Mouse (Mus musculus) CH12.LX (cell line): ENCODE measurements at regions not wholly inside any gene's neighbourhood (a gene's known extent, or its start where the extent isn't known, plus 50 kb on each side); places are given as distances from the start of the nearest gene placed in this dataset.

ENCODE experiments used
- DNase-seq: peaks from one replicate; pipeline ENCODE4 v3.0.0-alpha.2; 2013; ENCODE audit errors: extremely low read depth
- H3K27ac ChIP-seq: 2 replicates; pipeline ENCODE4 v1.5.1; 2012; ENCODE audit warnings: low read depth, mild to moderate bottlenecking, control low read depth, moderate library complexity; ENCODE audit not compliant: insufficient read depth
- H3K27me3 ChIP-seq: replicated peaks from 2 replicates; pipeline ENCODE3; 2012; ENCODE audit warnings: inconsistent platforms
- H3K36me3 ChIP-seq, 2 experiments: replicated peaks in 1 of 2; 2 replicates each; pipeline versions ENCODE3 to v1.6.1; 2012; ENCODE audit warnings: inconsistent platforms in 1 of 2, low read length in 1 of 2, mild to moderate bottlenecking in 1 of 2, mixed read lengths in 1 of 2, moderate library complexity in 1 of 2; ENCODE audit not compliant: control insufficient read depth in 1 of 2, insufficient read depth in 1 of 2
- H3K4me1 ChIP-seq, 2 experiments: 2 replicates each; pipeline ENCODE4 v1.6.1; 2012; ENCODE audit warnings: inconsistent platforms in 1 of 2, moderate library complexity in 1 of 2; ENCODE audit not compliant: insufficient read depth in 2 of 2, control insufficient read depth in 1 of 2
- H3K4me2 ChIP-seq: 2 replicates; pipeline ENCODE4 v1.6.1; 2012; ENCODE audit warnings: low read depth, mild to moderate bottlenecking, control low read depth; ENCODE audit not compliant: poor library complexity, insufficient read depth, severe bottlenecking
- H3K4me3 ChIP-seq, 3 experiments: fragments of 150-350 bp in 1 of 3; sonication (generic) in 1 of 3; replicated peaks in 1 of 3; 2 replicates each; pipeline versions ENCODE3 to v1.5.1; 2011 to 2012; ENCODE audit warnings: low read depth in 2 of 3, low read length in 2 of 3, mild to moderate bottlenecking in 2 of 3, moderate library complexity in 2 of 3, control low read depth in 1 of 3, improper control_type of control experiment in 1 of 3, inconsistent platforms in 1 of 3, mixed read lengths in 1 of 3; ENCODE audit not compliant: poor library complexity in 1 of 3
- H3K79me2 ChIP-seq: replicated peaks from 2 replicates; pipeline ENCODE4 v1.6.1; 2012; ENCODE audit warnings: mild to moderate bottlenecking, moderate library complexity; ENCODE audit not compliant: control insufficient read depth, poor library complexity, insufficient read depth, severe bottlenecking; ENCODE audit errors: extremely low read depth
- H3K9ac ChIP-seq: 2 replicates; pipeline ENCODE4 v1.6.1; 2012; ENCODE audit warnings: low read depth, mild to moderate bottlenecking, control low read depth, moderate library complexity; ENCODE audit not compliant: insufficient read depth
- H3K9me3 ChIP-seq: replicated peaks from 2 replicates; pipeline ENCODE3; 2012; ENCODE audit warnings: low read length, inconsistent platforms, mixed read lengths
- BHLHE40 ChIP-seq: IDR thresholded peaks from 2 replicates; pipeline ENCODE4 v1.6.1; 2011; ENCODE audit warnings: mild to moderate bottlenecking, low read depth, low read length, improper control_type of control experiment
- CHD1 ChIP-seq: IDR thresholded peaks from 2 replicates; pipeline ENCODE4 v1.6.1; 2012; ENCODE audit warnings: low read depth, low read length, improper control_type of control experiment, inconsistent platforms
- ETS1 ChIP-seq: conservative IDR thresholded peaks from 2 replicates; pipeline ENCODE4 v1.6.1; 2012; ENCODE audit warnings: low read depth, mild to moderate bottlenecking, inconsistent platforms, low read length, improper control_type of control experiment, moderate library complexity
- IRF4 ChIP-seq: IDR thresholded peaks from 2 replicates; pipeline ENCODE4 v1.6.1; 2014; ENCODE audit warnings: low read depth, mild to moderate bottlenecking, inconsistent platforms, low read length, improper control_type of control experiment
- JUND ChIP-seq: conservative IDR thresholded peaks from 2 replicates; pipeline ENCODE4 v1.6.1; 2011; ENCODE audit warnings: low read depth, low read length, improper control_type of control experiment
- KAT2A ChIP-seq: IDR thresholded peaks from 2 replicates; pipeline ENCODE4 v1.6.1; 2012; ENCODE audit warnings: low read length, improper control_type of control experiment, inconsistent platforms; ENCODE audit not compliant: insufficient replicate concordance
- MAFK ChIP-seq: IDR thresholded peaks from 2 replicates; pipeline ENCODE4 v1.6.1; 2011; ENCODE audit warnings: low read length, improper control_type of control experiment; ENCODE audit not compliant: insufficient replicate concordance
- MAX ChIP-seq: IDR thresholded peaks from 2 replicates; pipeline ENCODE4 v1.6.1; 2011; ENCODE audit warnings: low read length, improper control_type of control experiment
- MAZ ChIP-seq: IDR thresholded peaks from 2 replicates; pipeline ENCODE4 v1.6.1; 2012; ENCODE audit warnings: low read depth, mild to moderate bottlenecking, inconsistent platforms, low read length, improper control_type of control experiment, moderate library complexity
- MEF2A ChIP-seq: IDR thresholded peaks from 2 replicates; pipeline ENCODE4 v1.6.1; 2014; ENCODE audit warnings: low read depth, mild to moderate bottlenecking, inconsistent platforms, low read length, improper control_type of control experiment, borderline replicate concordance
- MXI1 ChIP-seq: IDR thresholded peaks from 2 replicates; pipeline ENCODE4 v1.6.1; 2011; ENCODE audit warnings: mild to moderate bottlenecking, low read depth, low read length, improper control_type of control experiment
- NELFE ChIP-seq: IDR thresholded peaks from 2 replicates; pipeline ENCODE4 v1.6.1; 2011; ENCODE audit warnings: low read depth, low read length, improper control_type of control experiment
- NRF1 ChIP-seq: IDR thresholded peaks from 2 replicates; pipeline ENCODE4 v1.6.1; 2014; ENCODE audit warnings: low read depth, mild to moderate bottlenecking, inconsistent platforms, low read length, improper control_type of control experiment, moderate library complexity
- PAX5 ChIP-seq: IDR thresholded peaks from 2 replicates; pipeline ENCODE4 v1.6.1; 2012; ENCODE audit warnings: low read length, inconsistent platforms, mixed read lengths
- POLR2A ChIP-seq: IDR thresholded peaks from 2 replicates; pipeline ENCODE4 v1.6.1; 2011; ENCODE audit warnings: low read depth, mild to moderate bottlenecking, improper control_type of control experiment, low read length
- RCOR1 ChIP-seq: conservative IDR thresholded peaks from 2 replicates; pipeline ENCODE4 v1.6.1; 2012; ENCODE audit warnings: low read depth, mild to moderate bottlenecking, inconsistent platforms, low read length, improper control_type of control experiment
- SMC3 ChIP-seq: IDR thresholded peaks from 2 replicates; pipeline ENCODE4 v1.6.1; 2011; ENCODE audit warnings: low read depth, low read length, improper control_type of control experiment
- USF1 ChIP-seq: IDR thresholded peaks from 2 replicates; pipeline ENCODE4 v1.6.1; 2014; ENCODE audit warnings: low read depth, mild to moderate bottlenecking, inconsistent platforms, low read length, improper control_type of control experiment
- USF2 ChIP-seq: conservative IDR thresholded peaks from 2 replicates; pipeline ENCODE4 v1.6.1; 2011; ENCODE audit warnings: low read depth, low read length, improper control_type of control experiment
- ZKSCAN1 ChIP-seq: IDR thresholded peaks from 2 replicates; pipeline ENCODE4 v1.6.1; 2012; ENCODE audit warnings: low read depth, inconsistent platforms, low read length, improper control_type of control experiment, borderline replicate concordance
- ZMIZ1 ChIP-seq: IDR thresholded peaks from 2 replicates; pipeline ENCODE4 v1.6.1; 2012; ENCODE audit warnings: low read depth, mild to moderate bottlenecking, inconsistent platforms, low read length, improper control_type of control experiment
- dilution Hi-C: fragments of 300-500 bp; cut with MboI; formaldehyde crosslinking; loops from 2 replicates; pipeline ENCODE4 v1.14.3; 2020; ENCODE audit warnings: low sequenced_read_pairs; ENCODE audit not compliant: extremely low pct_unique_long_range_greater_than_20kb, extremely low pct_ligation_motif_present
- in situ Hi-C: fragments of 300-500 bp; cut with MboI; formaldehyde crosslinking; loops from 3 replicates; pipeline ENCODE4 v1.14.3; 2019; ENCODE audit warnings: low sequenced_read_pairs, low pct_ligation_motif_present, low pct_unique_long_range_greater_than_20kb, mixed read lengths

GRCm38 (mm10) chr1:121252056-121252455 is 80.3 kb downstream of the Insig2 start:
- Histone ChIP-seq H3K36me3 (no peaks in the 10 kb centered on the region), H3K9me3 (no peaks in the 10 kb centered on the region), H3K4me2 (no peak overlapping the region), H3K9ac (no peak overlapping the region), H3K27ac (no peak overlapping the region), H3K27me3 (no peaks in the 10 kb centered on the region), H3K79me2 (no peaks in the 10 kb centered on the region), H3K4me1 (peaks cover 0 to 10% of the 10 kb centered on the region in 2 experiments; a peak in 2 of 4 replicates), H3K4me3 (no peak overlapping the region)
- dilution Hi-C loops, result no loop called here
- TF ChIP-seq MAFK, result no peak
- TF ChIP-seq NELFE, result no peak
- TF ChIP-seq PAX5, result no peak
- TF ChIP-seq CHD1, result no peak
- in situ Hi-C loops, result loop anchor here (10.0 kb wide), 1 partner anchor 143 kb away; no protein-coding TSS in a partner anchor
- DNase-seq, result no peak

- TF ChIP-seq USF1 (no peak), KAT2A (no peak), MAZ (no peak), BHLHE40 (no peak), ZKSCAN1 (no peak), CHD1 (no peak), MXI1 (no peak), NRF1 (no peak), USF2 (no peak), JUND (no peak), ETS1 (no peak), MAX (no peak), POLR2A (no peak), RCOR1 (no peak), MEF2A (no peak), ZMIZ1 (no peak), IRF4 (no peak), SMC3 (no peak)
- no peak overlapping the region for H3K4me2 ChIP-seq
- no peaks in the 10 kb centered on the region for H3K79me2 ChIP-seq
- no peaks in the 10 kb centered on the region for H3K27me3 ChIP-seq
- H3K9ac ChIP-seq, result no peak overlapping the region
- peaks cover 0 to 10% of the 10 kb centered on the region in 2 experiments; a peak in 2 of 4 replicates for H3K4me1 ChIP-seq
- H3K36me3 ChIP-seq, result no peaks in the 10 kb centered on the region
- no peak overlapping the region for H3K4me3 ChIP-seq
- H3K27ac ChIP-seq, result no peak overlapping the region
- no peaks in the 10 kb centered on the region for H3K9me3 ChIP-seq
- dilution Hi-C loops (no loop called here), in situ Hi-C loops (loop anchor here (10.0 kb wide), 1 partner anchor 141 kb away; no protein-coding TSS in a partner anchor)
- DNase-seq, result no peak
Observed at GRCm38 (mm10) chr1:121254196-121254595, 78.2 kb downstream of the Insig2 start.
